Mouse (Mus musculus) C2C12 (cell line): Measurements from ENCODE around the gene Cntnap5a. TPM values are rescaled to one million over a fixed set of nuclear protein-coding genes. Genes with fewer than 3 reads are reported as not detected.

ENCODE experiments used
- H3K27me3 ChIP-seq: one replicate; pipeline ENCODE4 v1.6.1; 2011; ENCODE audit not compliant: control insufficient read depth, insufficient read depth, insufficient read length
- H3K36me3 ChIP-seq: one replicate; pipeline ENCODE4 v1.6.1; 2011; ENCODE audit not compliant: control insufficient read depth, insufficient read depth
- H3K4me3 ChIP-seq: one replicate; pipeline ENCODE4 v1.5.1; 2011; ENCODE audit warnings: mild to moderate bottlenecking, control low read depth; ENCODE audit not compliant: poor library complexity, insufficient read depth, severe bottlenecking
- H3K79me2 ChIP-seq: one replicate; pipeline ENCODE4 v1.6.1; 2011; ENCODE audit not compliant: control insufficient read depth, insufficient read depth
- H3K79me3 ChIP-seq: one replicate; pipeline ENCODE4 v1.6.1; 2011; ENCODE audit warnings: low read depth, control low read depth
- H3ac ChIP-seq: one replicate; pipeline ENCODE3; 2011; ENCODE audit warnings: low read depth; ENCODE audit not compliant: control insufficient read depth, insufficient read length
- CEBPB ChIP-seq: IDR thresholded peaks from one replicate; pipeline ENCODE4 v1.6.1; 2011; ENCODE audit warnings: low read depth, mild to moderate bottlenecking, control low read depth, moderate library complexity
- CTCF ChIP-seq: IDR thresholded peaks from one replicate; pipeline ENCODE4 v1.5.1; 2011; ENCODE audit not compliant: control insufficient read depth, insufficient read depth, insufficient read length
- FOSL1 ChIP-seq: IDR thresholded peaks from one replicate; pipeline ENCODE4 v1.8.0; 2011; ENCODE audit warnings: mild to moderate bottlenecking, low read length; ENCODE audit not compliant: poor library complexity, insufficient read depth, severe bottlenecking
- MAX ChIP-seq: IDR thresholded peaks from one replicate; pipeline ENCODE4 v1.6.1; 2011; ENCODE audit warnings: mild to moderate bottlenecking, control low read depth
- MYOD1 ChIP-seq: IDR thresholded peaks from one replicate; pipeline ENCODE4 v1.6.1; 2011; ENCODE audit warnings: low read depth; ENCODE audit not compliant: control insufficient read depth, insufficient read length
- MYOG ChIP-seq: IDR thresholded peaks from one replicate; pipeline ENCODE4 v1.6.1; 2011; ENCODE audit not compliant: control insufficient read depth, insufficient read length; ENCODE audit errors: extremely low read depth
- USF1 ChIP-seq: IDR thresholded peaks from one replicate; pipeline ENCODE4 v1.6.1; 2011; ENCODE audit warnings: low read depth, mild to moderate bottlenecking, control low read depth, moderate library complexity
- polyA plus RNA-seq: library from polyadenylated mRNA; unstranded; fragments of >200 nt; fragmentation: generic; extraction: Trizol; gene quantifications from one replicate; pipeline ENCODE4 v1.2.1, GENCODE M21; 2012; ENCODE audit warnings: missing spikeins

The Cntnap5a gene
- polyA plus RNA-seq, 1 experiment, result 0.06 TPM

DNA sequence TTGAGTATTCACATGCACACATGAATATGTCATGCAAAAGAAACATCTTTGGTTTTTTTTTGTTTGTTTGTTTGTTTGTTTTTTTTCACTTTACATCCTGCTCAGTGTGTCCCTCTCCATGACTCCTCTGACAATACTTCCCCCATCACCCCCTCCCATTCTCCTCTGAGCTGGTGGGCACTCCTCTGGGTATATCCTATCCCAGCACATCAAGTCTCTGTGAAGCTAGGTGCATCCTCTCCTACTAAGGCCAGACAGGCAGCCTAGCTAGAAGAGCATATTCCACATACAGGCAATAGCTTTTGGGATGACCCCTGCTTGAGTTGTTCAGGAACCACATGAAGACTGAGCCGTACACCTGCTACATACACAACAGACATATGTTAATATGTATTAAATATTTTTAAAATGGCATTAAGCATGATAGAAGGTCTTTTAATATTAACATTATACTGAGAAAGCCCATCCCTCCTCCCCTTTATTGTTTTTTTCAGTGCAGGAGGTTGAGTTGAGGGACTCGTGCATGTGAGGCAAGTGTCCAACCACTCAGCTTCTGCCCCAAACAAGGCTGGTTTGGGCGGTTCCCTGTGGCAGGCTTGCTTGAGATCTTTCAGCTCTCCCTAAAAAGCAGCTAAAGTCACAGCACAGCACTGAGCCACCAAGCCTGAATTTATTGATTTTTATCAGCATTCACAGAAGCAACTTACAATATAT is 422.6 kb downstream of the Cntnap5a start:
- H3ac ChIP-seq, result no peak overlapping the region
- TF ChIP-seq MYOD1 (no peak), MYOG (no peak), USF1 (no peak)
- H3K79me3 ChIP-seq, result no peaks in the 10 kb centered on the region
- H3K4me3 ChIP-seq, result no peak overlapping the region
- H3K79me2 ChIP-seq, result no peaks in the 10 kb centered on the region
- H3K36me3 ChIP-seq, result no peaks in the 10 kb centered on the region
- no peaks in the 10 kb centered on the region for H3K27me3 ChIP-seq

GRCm38 (mm10) chr1:116107724-116108058 is 423.1 kb downstream of the Cntnap5a start:
- TF ChIP-seq CTCF (no peak), CEBPB (no peak), MYOD1 (no peak), MAX (no peak), FOSL1 (no peak), USF1 (no peak), MYOG (no peak)
- no peaks in the 10 kb centered on the region for H3K36me3 ChIP-seq
- H3ac ChIP-seq, result no peak overlapping the region
- H3K4me3 ChIP-seq, result no peak overlapping the region
- no peaks in the 10 kb centered on the region for H3K79me2 ChIP-seq
- H3K79me3 ChIP-seq, result no peaks in the 10 kb centered on the region
- H3K27me3 ChIP-seq, result no peaks in the 10 kb centered on the region

DNA sequence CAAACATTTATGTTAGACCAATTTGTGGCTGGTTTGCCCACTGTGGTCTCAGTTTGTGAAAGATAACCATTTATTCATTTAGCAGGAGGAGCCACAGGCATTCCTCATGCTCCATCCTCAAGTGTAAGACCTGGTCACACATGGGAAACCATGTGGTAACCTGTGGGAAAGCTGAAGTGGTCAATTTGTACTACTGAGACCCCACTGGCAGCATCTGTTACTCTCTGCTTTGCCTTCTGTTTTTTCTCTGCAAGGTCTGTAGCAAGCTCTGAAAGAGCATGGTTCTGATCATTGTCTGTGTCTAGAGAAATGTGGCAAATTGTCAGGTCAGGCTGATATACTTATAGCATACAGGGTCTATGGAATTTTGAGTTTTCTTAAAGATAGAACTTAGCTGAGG is 423.8 kb downstream of the Cntnap5a start:
- Histone ChIP-seq H3K79me3 (no peaks in the 10 kb centered on the region), H3K79me2 (no peaks in the 10 kb centered on the region), H3K4me3 (no peak overlapping the region), H3K27me3 (no peaks in the 10 kb centered on the region), H3K36me3 (no peaks in the 10 kb centered on the region), H3ac (no peak overlapping the region)
- no peak for TF ChIP-seq CTCF
- TF ChIP-seq FOSL1, result no peak

- no peak for TF ChIP-seq FOSL1
- H3K36me3 ChIP-seq, result no peaks in the 10 kb centered on the region
- H3K27me3 ChIP-seq, result no peaks in the 10 kb centered on the region
Measured at GRCm38 (mm10) chr1:116125767-116126166, 441.2 kb downstream of the Cntnap5a start.

DNA sequence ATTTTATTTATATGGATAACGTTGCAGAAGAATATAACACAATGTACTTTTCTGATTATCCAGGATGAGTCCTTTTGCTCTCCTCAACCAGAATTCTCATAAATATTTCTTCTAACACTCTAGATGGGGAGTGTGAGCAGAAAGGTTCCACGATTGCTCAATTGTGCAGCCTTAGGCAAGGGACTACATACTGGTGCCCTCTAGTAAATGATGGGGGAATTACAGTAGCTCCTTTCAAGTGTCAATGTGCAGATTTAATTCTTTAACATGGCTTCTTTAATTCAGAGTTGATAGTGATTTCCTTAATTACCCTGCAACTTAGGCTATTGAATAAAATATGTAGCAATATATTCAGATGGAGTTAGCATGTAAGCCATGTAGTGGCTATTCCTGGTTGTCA is 442.5 kb downstream of the Cntnap5a start:
- H3K79me2 ChIP-seq, result no peaks in the 10 kb centered on the region
- no peak overlapping the region for H3ac ChIP-seq
- TF ChIP-seq CTCF (no peak), FOSL1 (no peak), MAX (no peak), USF1 (no peak), MYOG (no peak), MYOD1 (no peak), CEBPB (no peak)
- no peak overlapping the region for H3K4me3 ChIP-seq
- no peaks in the 10 kb centered on the region for H3K27me3 ChIP-seq
- no peaks in the 10 kb centered on the region for H3K79me3 ChIP-seq
- no peaks in the 10 kb centered on the region for H3K36me3 ChIP-seq

More at GRCm38 (mm10) chr1:116125767-116126166, 441.2 kb downstream of the Cntnap5a start:
- Histone ChIP-seq H3K79me3 (no peaks in the 10 kb centered on the region), H3K4me3 (no peak overlapping the region), H3K79me2 (no peaks in the 10 kb centered on the region), H3ac (no peak overlapping the region)

GRCm38 (mm10) chr1:116128450-116129246 is 444.1 kb downstream of the Cntnap5a start:
- Histone ChIP-seq H3K79me2 (no peaks in the 10 kb centered on the region), H3K79me3 (no peaks in the 10 kb centered on the region), H3K36me3 (no peaks in the 10 kb centered on the region), H3K4me3 (no peak overlapping the region), H3ac (no peak overlapping the region), H3K27me3 (no peaks in the 10 kb centered on the region)
- TF ChIP-seq CTCF (no peak), USF1 (no peak), MYOD1 (no peak), CEBPB (no peak), FOSL1 (no peak), MYOG (no peak), MAX (no peak)
